Mouse (Mus musculus): Measurements from ENCODE around the gene Rgn. TPM values are rescaled to one million over a fixed set of nuclear protein-coding genes. Genes with fewer than 3 reads are reported as not detected.

Gene Rgn
- 0.25 and 0.39 TPM in 2 replicates for polyA plus RNA-seq (2015; fragmentation: Nextera tagmentation; extraction: Ambion mirVana)

DNA sequence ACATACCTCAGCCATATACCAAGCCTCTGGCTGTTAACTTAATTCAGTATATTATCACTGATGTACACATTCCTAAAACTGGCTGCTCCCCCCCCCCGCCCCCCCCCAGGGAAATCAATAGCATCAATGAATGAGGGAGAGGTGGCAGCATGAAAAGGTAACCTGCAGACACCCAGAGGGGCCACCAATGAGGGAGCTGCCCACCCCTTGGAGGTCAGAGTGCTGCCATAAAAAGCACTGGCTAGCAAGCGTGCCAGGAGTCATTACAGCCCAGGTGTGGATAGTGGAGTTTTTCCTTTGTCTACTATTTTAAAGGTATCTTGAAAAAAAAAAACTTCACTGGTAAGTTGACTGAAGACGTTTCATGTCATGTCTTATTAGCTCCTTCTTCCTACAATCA, at the start of gene Rgn:
Rgn (plus strand) TSS at position 256 of the 400 bp plus-strand sequence.
- H3K9ac ChIP-seq, result no peak within 1 kb of the TSS
- no peaks in the 10 kb centered on the region for H3K9me3 ChIP-seq
- no peak within 1 kb of the TSS for H3K27ac ChIP-seq (replicated peaks)
- no peaks in the 10 kb centered on the region for H3K4me1 ChIP-seq (replicated peaks)
- WGBS, result 48% methylated on average over 3 of the region's 3 CpGs
- no peak for ATAC-seq (ENCODE audit: low read depth)
- H3K4me3 ChIP-seq, result peak within 1 kb of the TSS; percentile 37; the same call in 1 of the 2 replicates
- no peaks in the 10 kb centered on the region for H3K27me3 ChIP-seq
- H3K4me2 ChIP-seq, result peak within 1 kb of the TSS; percentile 60
- H3K36me3 ChIP-seq, result no peaks in the 10 kb centered on the region

DNA sequence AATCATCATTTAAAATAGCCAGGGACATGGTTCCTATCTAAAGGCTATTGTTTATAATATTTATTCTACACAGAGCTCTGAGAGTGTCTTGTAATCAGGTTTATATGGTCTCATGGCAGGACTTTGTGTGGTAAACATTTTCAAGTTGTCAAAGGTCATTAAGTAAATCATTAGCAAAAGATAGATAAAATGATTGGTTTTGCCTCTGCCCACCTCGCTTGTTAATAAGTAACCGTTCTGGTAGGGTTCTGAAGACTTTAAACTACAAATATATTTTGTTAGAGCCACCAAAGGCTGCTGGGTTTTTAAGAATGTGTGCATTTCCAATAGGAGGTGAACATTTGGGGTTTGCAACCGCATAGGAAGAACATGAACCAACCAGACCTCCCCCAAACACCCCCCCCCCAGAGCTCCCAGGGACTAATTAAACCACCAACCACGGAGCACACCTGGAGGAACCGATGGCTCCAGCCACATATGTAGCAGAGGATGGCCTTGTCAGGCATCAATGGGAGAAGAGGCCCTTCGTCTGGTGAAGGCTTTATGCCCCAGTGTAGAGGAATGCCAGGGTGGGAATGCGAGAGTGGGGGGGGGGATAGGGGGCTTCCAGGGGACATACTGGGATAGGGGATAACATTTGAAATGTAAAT, 29.2 kb upstream of the Rgn start:
- no peaks in the 10 kb centered on the region for H3K27me3 ChIP-seq
- H3K4me3 ChIP-seq, result no peak overlapping the region
- no peaks in the 10 kb centered on the region for H3K4me1 ChIP-seq (replicated peaks)
- H3K36me3 ChIP-seq, result peaks cover 20% of the 10 kb centered on the region
- no peak overlapping the region for H3K4me2 ChIP-seq
- H3K9me3 ChIP-seq, result no peaks in the 10 kb centered on the region
- no peak overlapping the region for H3K9ac ChIP-seq
- ATAC-seq (ENCODE audit: low read depth), result no peak
- 81% methylated on average over 7 of the region's 7 CpGs for WGBS
- H3K27ac ChIP-seq (replicated peaks), result no peak overlapping the region

DNA sequence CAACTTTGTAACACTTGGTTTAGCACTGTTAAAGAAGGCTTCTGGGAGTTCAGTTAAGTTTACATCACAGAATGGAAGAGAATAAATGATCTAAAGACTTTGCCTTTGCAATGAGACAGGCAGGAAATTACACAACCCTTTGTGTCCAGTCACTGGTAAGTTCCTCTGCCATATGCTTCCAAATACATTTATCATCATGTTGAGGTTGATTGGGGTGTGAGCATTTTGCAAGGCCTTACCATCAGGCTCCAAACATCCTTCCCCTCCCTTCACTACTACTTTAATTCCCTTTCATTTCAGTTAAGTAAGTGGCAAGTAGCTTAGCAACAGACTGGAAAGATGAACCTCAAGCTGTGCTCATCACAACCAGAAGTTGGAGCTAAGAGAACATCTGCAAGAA, 28.0 kb upstream of the Rgn start:
- Histone ChIP-seq H3K27ac (replicated peaks) (no peak overlapping the region), H3K27me3 (no peaks in the 10 kb centered on the region), H3K9ac (no peak overlapping the region), H3K9me3 (no peaks in the 10 kb centered on the region), H3K36me3 (peaks cover 15% of the 10 kb centered on the region), H3K4me2 (no peak overlapping the region), H3K4me3 (no peak overlapping the region), H3K4me1 (replicated peaks) (no peaks in the 10 kb centered on the region)
- no peak for ATAC-seq (ENCODE audit: low read depth)

DNA sequence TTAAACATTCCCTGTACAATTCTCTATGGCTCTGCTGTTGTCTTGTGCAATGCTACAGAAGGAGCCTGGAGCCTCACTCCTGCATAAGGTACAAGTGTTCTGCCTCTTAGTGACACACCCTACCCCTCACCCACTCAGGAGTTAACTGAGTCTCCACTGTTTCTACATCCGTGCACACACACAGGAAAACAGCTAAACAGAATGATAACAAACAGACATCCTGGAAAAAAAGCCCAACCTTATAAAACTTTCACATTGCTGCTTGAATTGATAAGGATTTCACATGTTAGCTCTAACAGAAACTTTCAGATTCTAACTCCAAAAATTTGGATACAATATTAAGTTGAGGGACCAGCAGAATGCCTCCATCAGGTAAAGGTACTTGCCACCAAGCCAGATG, 17.0 kb upstream of the Rgn start:
- Histone ChIP-seq H3K4me2 (no peak overlapping the region), H3K27me3 (no peaks in the 10 kb centered on the region), H3K27ac (replicated peaks) (no peak overlapping the region), H3K4me1 (replicated peaks) (no peaks in the 10 kb centered on the region), H3K4me3 (no peak overlapping the region), H3K36me3 (no peaks in the 10 kb centered on the region), H3K9me3 (no peaks in the 10 kb centered on the region), H3K9ac (no peak overlapping the region)
- ATAC-seq (ENCODE audit: low read depth), result no peak
- 50% methylated on average over 1 of the region's 1 CpGs for WGBS

DNA sequence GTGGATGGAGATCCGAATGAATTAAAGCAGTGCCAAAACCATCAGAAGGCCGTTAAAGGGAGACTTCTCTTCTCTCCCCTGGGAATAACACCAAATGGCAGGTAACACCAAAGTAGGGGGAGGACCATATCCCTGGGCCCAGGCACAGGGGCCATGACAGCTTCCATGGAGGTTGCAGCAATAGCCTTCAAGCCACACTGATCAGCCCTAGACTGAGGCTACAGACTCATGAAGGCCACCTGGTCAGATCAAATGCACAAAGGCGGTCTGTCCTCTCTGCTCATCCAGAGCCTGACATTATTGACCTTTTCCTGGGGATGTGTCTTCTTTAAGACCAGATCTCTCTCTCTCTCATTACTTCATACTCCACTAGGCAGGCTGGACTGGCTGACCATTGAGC, 5.7 kb upstream of the Rgn start:
- Histone ChIP-seq H3K9me3 (no peaks in the 10 kb centered on the region), H3K27me3 (no peaks in the 10 kb centered on the region), H3K9ac (no peak overlapping the region), H3K27ac (replicated peaks) (no peak overlapping the region), H3K4me1 (replicated peaks) (no peaks in the 10 kb centered on the region), H3K4me3 (no peak overlapping the region), H3K4me2 (no peak overlapping the region), H3K36me3 (no peaks in the 10 kb centered on the region)
- no peak for ATAC-seq (ENCODE audit: low read depth)
- 88% methylated on average over 3 of the region's 3 CpGs for WGBS

DNA sequence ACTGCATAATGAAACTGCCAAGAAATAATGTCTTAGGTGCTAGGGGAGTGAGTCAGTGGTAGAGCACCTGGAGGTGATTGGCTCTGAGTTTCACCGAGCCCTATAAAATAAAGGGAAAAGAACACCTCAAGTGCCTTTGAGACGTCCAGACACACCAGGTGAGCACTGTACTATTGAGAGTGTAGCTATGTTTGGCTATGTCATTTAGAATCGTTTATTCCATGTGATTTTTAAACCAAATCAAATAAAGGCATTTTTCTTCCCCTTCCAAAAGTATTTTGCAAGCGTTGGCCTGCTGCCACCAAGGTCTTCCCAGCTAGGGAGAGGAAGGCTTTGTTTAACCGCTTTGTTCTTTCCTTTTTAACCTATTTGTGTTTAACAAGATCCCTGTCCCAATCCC, 2.0 kb upstream of the Rgn start:
- no peaks in the 10 kb centered on the region for H3K36me3 ChIP-seq
- peak overlapping the region; percentile 60 for H3K4me2 ChIP-seq
- H3K27me3 ChIP-seq, result no peaks in the 10 kb centered on the region
- no peak overlapping the region for H3K9ac ChIP-seq
- 66% methylated on average over 5 of the region's 5 CpGs for WGBS
- no peak for ATAC-seq (ENCODE audit: low read depth)
- no peak overlapping the region for H3K27ac ChIP-seq (replicated peaks)
- H3K9me3 ChIP-seq, result no peaks in the 10 kb centered on the region
- no peak overlapping the region for H3K4me3 ChIP-seq
- H3K4me1 ChIP-seq (replicated peaks), result no peaks in the 10 kb centered on the region

DNA sequence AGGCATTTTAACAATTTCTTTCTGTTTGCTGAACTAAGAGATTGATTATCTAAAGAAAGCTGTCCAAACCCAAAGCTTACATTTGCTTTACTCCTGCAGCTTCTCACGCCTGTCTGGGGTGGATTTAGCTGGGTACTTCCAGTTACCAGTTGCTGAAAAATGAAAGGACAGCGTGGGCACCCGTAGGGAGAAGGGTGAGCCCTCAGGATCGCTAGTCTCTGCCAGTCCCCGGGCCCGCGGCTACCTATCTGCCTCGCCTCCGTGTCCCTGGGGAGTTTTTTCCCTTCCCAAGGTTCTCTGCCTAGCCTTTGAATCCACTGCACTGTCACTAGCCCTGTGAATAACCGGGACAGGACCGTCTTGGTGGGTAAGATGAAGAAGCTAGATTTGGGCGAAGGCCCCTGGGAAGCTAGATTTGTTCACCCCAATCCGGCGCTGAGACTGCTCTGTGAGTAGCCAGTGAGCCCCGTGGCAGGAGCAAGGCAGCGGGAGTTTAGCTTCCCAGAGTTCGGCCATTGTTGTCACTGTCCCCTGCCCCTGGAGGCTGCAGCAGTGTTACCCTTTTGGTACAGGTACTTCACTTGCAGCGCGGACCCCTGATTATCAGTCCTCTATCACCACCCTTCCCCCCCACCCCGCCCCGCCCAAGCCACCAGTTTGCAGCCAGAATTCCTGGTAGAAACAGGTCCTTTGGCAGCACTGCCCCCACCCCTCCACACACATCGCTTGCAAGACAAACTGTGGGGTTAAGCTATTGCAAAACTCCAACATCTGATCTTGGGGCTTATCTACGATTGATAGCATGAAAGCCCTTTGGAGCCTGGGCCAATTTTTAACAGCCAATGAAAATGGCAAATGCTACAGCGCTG, 1.3 kb upstream of the Rgn start:
- no peak overlapping the region for H3K27ac ChIP-seq (replicated peaks)
- 26% methylated on average over 24 of the region's 24 CpGs for WGBS

DNA sequence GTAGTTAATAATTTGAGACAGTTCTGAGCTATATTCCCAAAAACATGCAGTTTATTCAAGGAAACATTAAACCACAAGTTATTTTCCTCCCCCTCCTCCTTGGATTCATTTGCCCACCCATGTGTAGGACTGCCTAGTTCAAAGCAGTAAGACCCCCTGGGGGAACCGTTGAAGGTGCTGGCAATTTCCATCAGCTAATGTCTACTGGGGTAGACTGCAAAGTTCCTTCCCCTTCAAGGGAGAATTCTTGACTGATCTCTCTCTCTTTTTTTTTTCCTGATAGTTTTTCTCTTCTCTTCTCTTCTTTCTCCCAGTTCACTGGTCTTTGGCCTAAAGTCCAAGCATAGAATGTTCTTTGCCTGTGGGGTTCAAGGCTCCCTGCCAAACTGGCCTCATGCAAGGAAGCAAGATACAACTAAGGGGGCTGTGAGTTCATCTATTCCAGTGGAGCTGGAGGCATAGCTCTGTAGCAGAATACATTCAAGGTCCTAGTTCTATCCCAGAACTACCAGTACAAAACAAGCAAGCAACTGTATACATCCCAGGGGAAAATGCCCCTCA, 627 bp upstream of the Rgn start:
- H3K36me3 ChIP-seq, result no peaks in the 10 kb centered on the region
- no peaks in the 10 kb centered on the region for H3K4me1 ChIP-seq (replicated peaks)
- no peak for ATAC-seq (ENCODE audit: low read depth)
- H3K27ac ChIP-seq (replicated peaks), result no peak overlapping the region
- H3K9ac ChIP-seq, result no peak overlapping the region
- no peak overlapping the region for H3K4me3 ChIP-seq
- H3K9me3 ChIP-seq, result no peaks in the 10 kb centered on the region
- WGBS, result 39% methylated on average over 1 of the region's 1 CpGs
- H3K27me3 ChIP-seq, result no peaks in the 10 kb centered on the region
- H3K4me2 ChIP-seq, result peak overlapping the region; percentile 60

More for the DNA sequence above, 1.3 kb upstream of the Rgn start:
- peak overlapping the region; percentile 60 for H3K4me2 ChIP-seq
- H3K9ac ChIP-seq, result peak overlapping the region; percentile 49
- no peaks in the 10 kb centered on the region for H3K9me3 ChIP-seq
- H3K27me3 ChIP-seq, result no peaks in the 10 kb centered on the region
- ATAC-seq (ENCODE audit: low read depth), result peak; percentile 59; the same call in 1 of the 2 replicates
- no peaks in the 10 kb centered on the region for H3K4me1 ChIP-seq (replicated peaks)
- H3K36me3 ChIP-seq, result no peaks in the 10 kb centered on the region
- peak overlapping the region; percentile 37 for H3K4me3 ChIP-seq

DNA sequence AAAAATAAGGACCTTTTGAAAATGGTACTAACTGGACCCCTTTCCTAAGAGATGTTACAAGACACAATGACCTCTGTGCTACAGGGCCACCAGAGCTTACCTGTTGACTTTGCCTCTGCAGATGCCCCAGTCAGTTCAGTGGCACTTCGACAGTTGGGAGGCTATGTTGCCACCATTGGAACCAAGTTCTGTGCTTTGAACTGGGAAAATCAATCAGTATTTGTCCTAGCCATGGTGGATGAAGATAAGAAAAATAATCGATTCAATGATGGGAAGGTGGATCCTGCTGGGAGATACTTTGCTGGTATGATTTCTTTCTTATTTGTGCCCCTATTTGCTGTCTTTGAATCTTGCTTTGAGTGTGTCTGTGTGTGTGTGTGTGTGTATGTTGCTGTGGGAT, 2.6 kb downstream of the Rgn start:
- H3K4me1 ChIP-seq (replicated peaks), result no peaks in the 10 kb centered on the region
- H3K4me3 ChIP-seq, result no peak overlapping the region
- no peak overlapping the region for H3K9ac ChIP-seq
- no peaks in the 10 kb centered on the region for H3K36me3 ChIP-seq
- 82% methylated on average over 2 of the region's 2 CpGs for WGBS
- no peak overlapping the region for H3K4me2 ChIP-seq
- no peaks in the 10 kb centered on the region for H3K9me3 ChIP-seq
- H3K27me3 ChIP-seq, result no peaks in the 10 kb centered on the region
- H3K27ac ChIP-seq (replicated peaks), result no peak overlapping the region
- no peak for ATAC-seq (ENCODE audit: low read depth)

DNA sequence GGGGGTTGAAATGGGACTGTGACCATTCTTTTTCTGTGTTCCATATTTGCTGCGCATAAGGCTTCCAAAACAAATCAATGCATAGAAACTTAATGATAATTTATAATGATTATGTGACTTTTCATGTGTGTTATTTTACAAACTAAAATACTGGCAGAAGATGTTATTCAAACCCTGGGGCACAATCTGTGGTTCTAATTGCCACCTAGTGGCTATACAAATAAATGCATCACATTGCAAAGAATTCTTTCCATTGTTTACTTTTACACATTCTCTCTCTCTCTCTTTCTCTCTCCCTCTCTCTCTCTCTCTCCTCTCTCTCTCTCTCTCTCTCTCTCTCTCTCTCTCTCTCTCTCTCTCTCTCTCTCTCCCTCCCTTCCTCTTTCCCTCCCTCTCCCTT, 12.3 kb downstream of the Rgn start:
- ATAC-seq (ENCODE audit: low read depth), result no peak
- no peak overlapping the region for H3K9ac ChIP-seq
- no peaks in the 10 kb centered on the region for H3K9me3 ChIP-seq
- H3K4me1 ChIP-seq (replicated peaks), result no peaks in the 10 kb centered on the region
- no peak overlapping the region for H3K4me3 ChIP-seq
- no peak overlapping the region for H3K4me2 ChIP-seq
- no peak overlapping the region for H3K27ac ChIP-seq (replicated peaks)
- WGBS, result 50% methylated on average over 1 of the region's 1 CpGs
- no peaks in the 10 kb centered on the region for H3K27me3 ChIP-seq
- no peaks in the 10 kb centered on the region for H3K36me3 ChIP-seq

DNA sequence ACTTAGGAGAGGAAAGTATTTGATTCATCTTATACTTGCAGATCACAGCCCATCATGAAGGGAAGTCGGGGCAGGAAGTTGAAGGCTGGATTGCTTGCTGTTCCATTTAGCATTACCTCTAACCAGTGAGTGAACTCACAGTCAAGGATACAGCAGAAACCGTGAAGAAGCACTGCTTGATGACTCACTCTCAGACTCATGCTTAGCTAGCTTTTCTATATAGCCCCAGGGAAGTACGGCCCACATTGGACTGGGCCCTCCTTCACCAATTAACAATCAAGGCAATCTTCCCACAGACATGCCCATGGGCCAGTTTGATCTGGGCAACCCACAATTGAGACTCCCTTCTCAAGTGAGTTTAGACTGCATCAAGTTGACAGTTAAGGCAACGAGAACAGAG, 14.4 kb downstream of the Rgn start:
- Histone ChIP-seq H3K36me3 (no peaks in the 10 kb centered on the region), H3K4me1 (replicated peaks) (no peaks in the 10 kb centered on the region), H3K9ac (no peak overlapping the region), H3K9me3 (no peaks in the 10 kb centered on the region), H3K4me2 (no peak overlapping the region), H3K27me3 (no peaks in the 10 kb centered on the region), H3K27ac (replicated peaks) (no peak overlapping the region), H3K4me3 (no peak overlapping the region)
- 88% methylated on average over 4 of the region's 4 CpGs for WGBS
- no peak for ATAC-seq (ENCODE audit: low read depth)

DNA sequence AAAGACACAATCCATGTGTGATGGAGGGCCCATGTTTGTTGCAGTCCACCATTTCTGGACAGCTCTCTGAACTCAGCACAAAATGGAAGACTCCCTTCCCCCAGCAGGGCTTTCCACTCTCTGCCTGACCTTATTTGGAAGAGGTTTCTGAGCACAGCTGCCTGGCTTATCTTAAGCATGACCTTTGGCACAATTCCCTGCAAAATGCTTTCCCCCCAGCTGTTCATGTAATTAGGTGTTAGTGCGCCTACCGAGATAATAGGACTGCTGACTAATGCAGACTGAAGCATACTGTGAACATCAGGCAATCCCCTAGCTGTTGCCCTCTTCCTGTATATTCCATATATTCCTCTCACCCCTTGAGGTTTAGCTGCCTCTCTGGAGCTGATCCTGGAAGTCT, 21.4 kb downstream of the Rgn start:
- H3K4me1 ChIP-seq (replicated peaks), result no peaks in the 10 kb centered on the region
- no peak overlapping the region for H3K4me2 ChIP-seq
- H3K4me3 ChIP-seq, result no peak overlapping the region
- no peak for ATAC-seq (ENCODE audit: low read depth)
- H3K27me3 ChIP-seq, result no peaks in the 10 kb centered on the region
- H3K9me3 ChIP-seq, result no peaks in the 10 kb centered on the region
- H3K36me3 ChIP-seq, result no peaks in the 10 kb centered on the region
- H3K27ac ChIP-seq (replicated peaks), result no peak overlapping the region
- no peak overlapping the region for H3K9ac ChIP-seq
- 61% methylated on average over 2 of the region's 2 CpGs for WGBS
